Mouse (Mus musculus) lung, adult 2 months (tissue): ENCODE measurements around the gene Slc29a4.

ENCODE experiments used
- CTCF ChIP-seq: fragments of 200-500 bp; IDR thresholded peaks from 2 replicates; pipeline ENCODE4 v1.5.1; 2011; ENCODE audit warnings: mild to moderate bottlenecking, low read length, control low read depth; ENCODE audit not compliant: insufficient read depth
- POLR2A ChIP-seq: fragments of 200-500 bp; IDR thresholded peaks from 2 replicates; pipeline ENCODE4 v1.6.1; 2011; ENCODE audit warnings: low read depth, mild to moderate bottlenecking, control low read depth, low read length, borderline replicate concordance; ENCODE audit errors: extremely low read depth

- TF ChIP-seq CTCF (no peak), POLR2A (no peak)
These were observed 26.2 kb downstream of the Slc29a4 start for GRCm38 (mm10) chr5:142718486-142718885.
